Mouse (Mus musculus) MEL (cell line): ENCODE measurements around the gene Ifnar2. TPM values are rescaled to one million over a fixed set of nuclear protein-coding genes. Genes with fewer than 3 reads are reported as not detected.
A peak's percentile ranks its signal among the peaks of the same experiment; 100 is the strongest.

Experiments used
- DNase-seq: peaks from one replicate; pipeline ENCODE4 v3.0.0; 2011; ENCODE audit warnings: low read depth, low spot score
- H3K27ac ChIP-seq: 2 replicates; pipeline ENCODE4 v1.5.1; 2012; ENCODE audit warnings: low read depth, mild to moderate bottlenecking, control low read depth, low read length, moderate library complexity; ENCODE audit not compliant: control insufficient read depth
- H3K27me3 ChIP-seq, 2 experiments: fragments of 150-350 bp in 1 of 2; sonication (generic) in 1 of 2; 2 replicates each; pipeline ENCODE4 v1.6.1; 2012; ENCODE audit warnings: low read length in 2 of 2, mild to moderate bottlenecking in 2 of 2, improper control_type of control experiment in 1 of 2, moderate library complexity in 1 of 2; ENCODE audit not compliant: insufficient read depth in 2 of 2, control insufficient read depth in 1 of 2
- H3K36me3 ChIP-seq, 2 experiments: 2 replicates each; pipeline ENCODE4 v1.6.1; 2012 to 2014; ENCODE audit warnings: low read length in 2 of 2, improper control_type of control experiment in 1 of 2, inconsistent platforms in 1 of 2, mild to moderate bottlenecking in 1 of 2; ENCODE audit not compliant: insufficient read depth in 2 of 2, control insufficient read depth in 1 of 2
- H3K4me1 ChIP-seq, 2 experiments: fragments of 150-350 bp in 1 of 2; sonication (generic) in 1 of 2; 2 replicates each; pipeline ENCODE4 v1.6.1; 2012; ENCODE audit warnings: low read length in 2 of 2, improper control_type of control experiment in 1 of 2, mild to moderate bottlenecking in 1 of 2; ENCODE audit not compliant: insufficient read depth in 2 of 2, control insufficient read depth in 1 of 2
- H3K4me3 ChIP-seq, 2 experiments: fragments of 150-350 bp in 1 of 2; sonication (generic) in 1 of 2; 2 replicates each; pipeline ENCODE4 v1.5.1; 2012; ENCODE audit warnings: low read depth in 2 of 2, low read length in 2 of 2, mild to moderate bottlenecking in 2 of 2, moderate library complexity in 2 of 2, control low read depth in 1 of 2, improper control_type of control experiment in 1 of 2; ENCODE audit not compliant: control insufficient read depth in 1 of 2, insufficient read depth in 1 of 2
- H3K79me2 ChIP-seq: 2 replicates; pipeline ENCODE4 v1.6.1; 2012; ENCODE audit warnings: mild to moderate bottlenecking, low read length, moderate library complexity; ENCODE audit not compliant: control insufficient read depth, poor library complexity, insufficient read depth
- H3K9ac ChIP-seq: 2 replicates; pipeline ENCODE4 v1.6.1; 2012; ENCODE audit warnings: low read depth, mild to moderate bottlenecking, control low read depth, low read length, moderate library complexity; ENCODE audit not compliant: control insufficient read depth, poor library complexity, severe bottlenecking
- H3K9me3 ChIP-seq: fragments of 150-350 bp; sonication (generic); replicated peaks from 2 replicates; pipeline ENCODE4 v1.6.1; 2012; ENCODE audit warnings: mild to moderate bottlenecking, low read length, improper control_type of control experiment, moderate library complexity; ENCODE audit not compliant: insufficient read depth
- EP300 ChIP-seq, 2 experiments: IDR thresholded peaks; 2 replicates each; pipeline ENCODE4 v1.6.1; 2011; ENCODE audit warnings: improper control_type of control experiment in 2 of 2, low read length in 2 of 2, low read depth in 1 of 2, mild to moderate bottlenecking in 1 of 2
- ETS1 ChIP-seq: IDR thresholded peaks from 2 replicates; pipeline ENCODE4 v1.6.1; 2012; ENCODE audit warnings: low read depth, mild to moderate bottlenecking, inconsistent platforms, low read length, improper control_type of control experiment, moderate library complexity
- GABPA ChIP-seq: IDR thresholded peaks from 2 replicates; pipeline ENCODE4 v1.6.1; 2012; ENCODE audit warnings: low read depth, mild to moderate bottlenecking, inconsistent platforms, low read length, improper control_type of control experiment, moderate library complexity
- JUND ChIP-seq: IDR thresholded peaks from 2 replicates; pipeline ENCODE4 v1.6.1; 2011; ENCODE audit warnings: low read depth, mild to moderate bottlenecking, improper control_type of control experiment, low read length
- KAT2A ChIP-seq: conservative IDR thresholded peaks from 2 replicates; pipeline ENCODE4 v1.6.1; 2012; ENCODE audit warnings: low read depth, low read length, improper control_type of control experiment, inconsistent platforms
- MXI1 ChIP-seq: IDR thresholded peaks from 2 replicates; pipeline ENCODE4 v1.6.1; 2011; ENCODE audit warnings: mild to moderate bottlenecking, low read depth, low read length, improper control_type of control experiment
- MYC ChIP-seq: IDR thresholded peaks from 2 replicates; pipeline ENCODE4 v1.6.1; 2011; ENCODE audit warnings: low read depth, mild to moderate bottlenecking, low read length, improper control_type of control experiment, moderate library complexity
- RCOR1 ChIP-seq: IDR thresholded peaks from 2 replicates; pipeline ENCODE4 v1.6.1; 2012; ENCODE audit warnings: low read depth, mild to moderate bottlenecking, inconsistent platforms, low read length, improper control_type of control experiment
- SIN3A ChIP-seq: IDR thresholded peaks from 2 replicates; pipeline ENCODE4 v1.6.1; 2012; ENCODE audit warnings: low read length, improper control_type of control experiment, inconsistent platforms
- TAL1 ChIP-seq: IDR thresholded peaks from 2 replicates; pipeline ENCODE4 v1.6.1; 2012; ENCODE audit warnings: mild to moderate bottlenecking, inconsistent platforms, low read length, moderate library complexity, mixed read lengths
- TBP ChIP-seq: IDR thresholded peaks from 2 replicates; pipeline ENCODE4 v1.8.0; 2011; ENCODE audit warnings: low read depth, low read length, improper control_type of control experiment
- TCF12 ChIP-seq: IDR thresholded peaks from 2 replicates; pipeline ENCODE4 v1.6.1; 2014; ENCODE audit warnings: low read depth, mild to moderate bottlenecking, inconsistent platforms, low read length, improper control_type of control experiment, moderate library complexity
- ZC3H11A ChIP-seq: IDR thresholded peaks from 2 replicates; pipeline ENCODE4 v1.6.1; 2012; ENCODE audit warnings: low read depth, mild to moderate bottlenecking, inconsistent platforms, low read length, improper control_type of control experiment
- ZNF384 ChIP-seq: IDR thresholded peaks from 2 replicates; pipeline ENCODE4 v1.6.1; 2012; ENCODE audit warnings: low read depth, mild to moderate bottlenecking, inconsistent platforms, low read length, improper control_type of control experiment
- polyA plus RNA-seq, 2 experiments: library from polyadenylated mRNA; stranded (reverse) in 1 of 2; unstranded in 1 of 2; fragments of >175 nt in 1 of 2; fragments of >200 nt in 1 of 2; gene quantifications; 2 replicates each; pipeline versions ENCODE4 v1.2.1 to v1.2.4; 2012; ENCODE audit warnings: low replicate concordance in 2 of 2, low read depth in 1 of 2; ENCODE audit not compliant: insufficient read length in 2 of 2, insufficient read depth in 1 of 2, missing spikeins in 1 of 2
- total RNA-seq: library from RNA; depleted of rRNA; stranded (reverse); fragments of 300-350 nt; gene quantifications from 2 replicates; pipeline ENCODE4 v1.2.3, GENCODE M21; 2012

Gene Ifnar2
- total and polyA plus RNA-seq, 3 experiments: 21.8 to 38.3 TPM; not detected in 1

DNA sequence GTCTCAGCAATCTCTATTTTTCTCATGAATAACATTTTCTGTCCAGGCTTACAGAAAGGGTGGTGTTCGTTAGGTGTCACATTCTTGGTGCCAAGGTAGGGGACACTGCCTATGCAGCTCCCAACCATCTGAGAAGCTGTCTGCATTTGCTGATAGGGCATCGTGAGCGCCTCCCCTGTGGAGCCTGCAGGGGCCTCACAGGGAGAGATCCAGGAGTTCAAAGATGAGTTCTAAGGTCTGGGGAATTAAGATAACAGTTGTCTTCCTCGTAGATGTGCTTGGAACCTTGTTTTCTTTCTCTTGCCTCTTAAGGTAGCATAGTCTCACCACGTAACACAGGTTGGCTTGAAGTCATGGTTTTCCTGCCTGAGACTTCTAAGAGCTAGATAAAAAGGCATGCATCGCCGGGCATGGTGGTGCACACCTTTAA lies 69.2 kb downstream of the Ifnar2 start (continued):
- TF ChIP-seq ETS1: peak; percentile 89

DNA sequence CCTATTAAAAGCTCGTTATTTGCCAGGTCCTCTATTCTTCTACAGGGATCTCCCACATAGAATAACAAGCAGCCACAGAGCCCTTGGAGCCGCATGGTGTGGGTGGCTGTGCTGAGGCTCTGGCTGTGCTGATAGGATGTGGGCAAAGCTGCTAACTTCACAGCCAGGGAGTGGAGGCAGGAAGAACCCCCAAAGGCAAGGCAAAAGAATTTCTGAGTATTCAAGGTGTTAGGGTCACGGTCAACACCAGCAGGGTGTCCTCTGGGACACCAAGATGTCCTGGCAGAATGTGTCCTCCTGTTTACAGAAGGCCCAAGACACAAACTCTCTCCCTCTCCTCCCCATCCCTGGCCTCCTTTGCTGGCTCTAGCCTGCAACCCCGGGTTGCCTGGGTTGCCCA lies 69.9 kb downstream of the Ifnar2 start:
- Histone ChIP-seq H3K4me1 (peaks cover 23 to 39% of the 10 kb centered on the region in 2 experiments), H3K79me2 (no peaks in the 10 kb centered on the region), H3K9ac (peak overlapping the region; percentile 31), H3K9me3 (no peaks in the 10 kb centered on the region)
- TF ChIP-seq TCF12 (peak; percentile 42; the same call in 1 of the 2 replicates), TAL1 (peak; percentile 49; the same call in 1 of the 2 replicates), EP300 (IDR thresholded peaks at IDR 0.05; ENCODE audit: low read depth in 1 of 2, low read length in 2 of 2) (peak in 1 of 2 experiments; percentile 37; a peak in 1 of 4 replicates), JUND (no peak), ZNF384 (no peak), TBP (0 out of 2 replicates have a peak, but pooled peaks have one; percentile 26)
- TF ChIP-seq, all 39 proteins: peak for 4
- no peaks in the 10 kb centered on the region for H3K27me3 ChIP-seq
- H3K36me3 ChIP-seq: peaks cover 0 to 35% of the 10 kb centered on the region in 2 experiments; a peak in 2 of 4 replicates
- peak; percentile 73 for DNase-seq
- peak overlapping the region; percentile 99 for H3K27ac ChIP-seq
- no peak overlapping the region; a peak in 1 of 4 replicates for H3K4me3 ChIP-seq

DNA sequence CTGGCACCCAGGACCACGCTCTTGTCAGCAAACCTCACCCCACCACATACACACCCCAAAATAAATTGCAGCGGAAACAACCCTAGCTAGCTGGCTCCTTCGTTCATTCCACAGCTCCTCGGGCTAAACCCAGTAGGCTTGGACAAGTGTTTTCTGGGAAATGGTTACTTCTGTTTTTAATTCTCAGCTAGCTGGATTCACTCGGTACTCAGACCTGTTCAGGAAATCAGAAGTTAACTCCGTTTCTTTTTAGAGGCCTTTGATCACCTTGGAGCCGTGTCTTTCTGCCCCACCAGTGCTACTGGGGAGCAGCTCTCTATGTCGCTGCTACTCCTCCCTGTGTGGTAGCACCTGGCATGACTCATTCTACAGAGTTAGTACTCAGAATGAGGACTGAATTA lies 70.6 kb downstream of the Ifnar2 start:
- Histone ChIP-seq H3K36me3 (peaks cover 0 to 41% of the 10 kb centered on the region in 2 experiments; a peak in 2 of 4 replicates), H3K9me3 (no peaks in the 10 kb centered on the region), H3K27me3 (no peaks in the 10 kb centered on the region), H3K27ac (no peak overlapping the region), H3K9ac (no peak overlapping the region), H3K79me2 (no peaks in the 10 kb centered on the region), H3K4me3 (no peak overlapping the region), H3K4me1 (peaks cover 29 to 45% of the 10 kb centered on the region in 2 experiments)
- no peak for DNase-seq
- TF ChIP-seq ZC3H11A: no peak
- no peak for TF ChIP-seq ZNF384
- TF ChIP-seq RCOR1: no peak
- TF ChIP-seq GABPA: no peak
- TF ChIP-seq SIN3A: no peak
- TF ChIP-seq MXI1: no peak; the same call in 1 of the 2 replicates
- no peak for TF ChIP-seq ETS1
- no peak for TF ChIP-seq KAT2A
- no peak for TF ChIP-seq MYC
